Mouse (Mus musculus) heart, adult 18-20 months (tissue): ENCODE results near the gene Metap1d. TPM values are rescaled to one million over a fixed set of nuclear protein-coding genes. Genes with fewer than 3 reads are reported as not detected.

ENCODE experiments used
- DNase-seq, 2 experiments: peaks; one replicate each; pipeline ENCODE4 v3.0.0; 2021 to 2022; ENCODE audit warnings: mixed read lengths in 1 of 2
- total RNA-seq, 2 experiments: library from RNA; stranded (reverse); gene quantifications; 2 replicates each; pipeline ENCODE4 v1.2.3; 2021

Gene Metap1d
- total RNA-seq, 2 experiments from 2014 or later, result 37.4 to 39.6 TPM

- DNase-seq, result no peak
Observed at GRCm38 (mm10) chr2:71526595-71527322, 73.7 kb downstream of the Metap1d start.

GRCm38 (mm10) chr2:71527323-71528013 lies 74.4 kb downstream of the Metap1d start:
- no peak for DNase-seq

GRCm38 (mm10) chr2:71528014-71528713 lies 75.1 kb downstream of the Metap1d start, which contains the start of gene Dlx1:
Gene Dlx1 (plus strand): TSS chr2:71528113.
- DNase-seq, result peak in 1 of 2 experiments; percentile 38

GRCm38 (mm10) chr2:71528714-71529510 lies 75.8 kb downstream of the Metap1d start:
- DNase-seq, result no peak

GRCm38 (mm10) chr2:71529511-71530351 lies 76.7 kb downstream of the Metap1d start:
- peak; percentile 80 to 83 for DNase-seq

GRCm38 (mm10) chr2:71530391-71531123 lies 77.5 kb downstream of the Metap1d start:
- peak in 1 of 2 experiments; percentile 40 for DNase-seq

GRCm38 (mm10) chr2:71531124-71531590 lies 78.1 kb downstream of the Metap1d start:
- DNase-seq, result peak in 1 of 2 experiments; percentile 15

- DNase-seq, result peak in 1 of 2 experiments; percentile 25
Observed at GRCm38 (mm10) chr2:71531990-71532970, 79.2 kb downstream of the Metap1d start.

GRCm38 (mm10) chr2:71533094-71533493 lies 80.0 kb downstream of the Metap1d start:
- no peak for DNase-seq

- peak in 1 of 2 experiments; percentile 17 for DNase-seq
Observed at GRCm38 (mm10) chr2:71534242-71535052, 81.4 kb downstream of the Metap1d start.

GRCm38 (mm10) chr2:71540611-71541417 lies 87.7 kb downstream of the Metap1d start:
- peak in 1 of 2 experiments; percentile 42 for DNase-seq

- DNase-seq, result peak in 1 of 2 experiments; percentile 34
Observed at GRCm38 (mm10) chr2:71541418-71542226, 88.5 kb downstream of the Metap1d start.

- DNase-seq, result peak in 1 of 2 experiments; percentile 18
Observed at GRCm38 (mm10) chr2:71542227-71542815, 89.2 kb downstream of the Metap1d start.

GRCm38 (mm10) chr2:71542816-71543301 lies 89.8 kb downstream of the Metap1d start:
- DNase-seq, result peak in 1 of 2 experiments; percentile 56

GRCm38 (mm10) chr2:71543531-71543930 lies 90.5 kb downstream of the Metap1d start:
- DNase-seq, result peak in 1 of 2 experiments; percentile 24
